Mouse (Mus musculus): Measurements from ENCODE around the gene Opa3.

The Opa3 gene

GRCm38 (mm10) chr7:19214940-19215339 is 13.2 kb upstream of the Opa3 start:
- DNase-seq (ENCODE audit: low read depth, low spot score), result no peak

- DNase-seq (ENCODE audit: low read depth, low spot score), result peak; percentile 49
These were observed 10.6 kb upstream of the Opa3 start for GRCm38 (mm10) chr7:19217492-19217891.

DNA sequence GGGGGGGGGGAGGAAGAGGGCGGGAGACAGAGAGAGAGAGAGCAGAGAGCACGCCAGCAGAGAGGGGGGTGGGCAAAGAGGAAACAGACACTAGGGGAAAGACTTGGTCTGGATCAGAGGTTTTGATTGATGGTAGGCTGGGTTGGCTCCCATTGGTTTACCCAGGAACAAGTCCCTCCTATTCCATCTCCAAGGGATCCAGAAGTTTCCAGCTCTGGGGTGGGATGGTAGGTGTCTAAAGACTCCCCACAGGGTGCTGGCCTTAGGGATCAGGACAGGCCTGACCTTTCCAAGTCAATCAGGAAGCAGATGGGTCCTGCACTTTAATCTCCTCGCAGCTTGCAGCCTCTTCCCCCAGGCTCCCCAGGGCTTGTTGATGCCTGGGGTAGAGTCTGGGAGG is 10.2 kb upstream of the Opa3 start:
- no peak for DNase-seq (ENCODE audit: low read depth, low spot score)

DNA sequence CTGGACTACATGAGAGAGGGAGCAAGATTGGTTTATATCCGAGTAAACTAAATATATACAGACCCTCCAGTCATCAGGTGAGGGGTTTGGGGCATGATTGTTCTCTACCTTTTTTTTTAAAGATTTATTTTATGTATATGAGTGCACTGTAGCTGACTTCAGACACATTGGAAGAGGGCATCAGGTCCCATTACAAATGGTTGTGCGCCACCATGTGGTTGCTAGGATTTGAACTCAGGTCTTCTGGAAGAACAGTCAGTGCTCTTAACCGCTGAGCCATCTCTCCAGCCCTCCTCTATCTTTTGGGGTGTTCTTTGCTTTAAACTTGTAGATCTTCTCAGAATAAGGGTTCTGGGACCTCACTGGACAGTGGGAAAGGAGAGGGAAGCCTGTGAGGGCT is 8.1 kb upstream of the Opa3 start:
- DNase-seq (ENCODE audit: low read depth, low spot score), result peak; percentile 54

- DNase-seq (ENCODE audit: low read depth, low spot score), result no peak
These were observed 5.9 kb upstream of the Opa3 start for GRCm38 (mm10) chr7:19222189-19222588.

GRCm38 (mm10) chr7:19222875-19223274 is 5.3 kb upstream of the Opa3 start:
- no peak for DNase-seq (ENCODE audit: low read depth, low spot score)

- no peak for DNase-seq (ENCODE audit: low read depth, low spot score)
These were observed 3.2 kb upstream of the Opa3 start for GRCm38 (mm10) chr7:19224933-19225332.

GRCm38 (mm10) chr7:19226817-19227797 is 1.0 kb upstream of the Opa3 start:
- DNase-seq (ENCODE audit: low read depth, low spot score), result no peak

DNA sequence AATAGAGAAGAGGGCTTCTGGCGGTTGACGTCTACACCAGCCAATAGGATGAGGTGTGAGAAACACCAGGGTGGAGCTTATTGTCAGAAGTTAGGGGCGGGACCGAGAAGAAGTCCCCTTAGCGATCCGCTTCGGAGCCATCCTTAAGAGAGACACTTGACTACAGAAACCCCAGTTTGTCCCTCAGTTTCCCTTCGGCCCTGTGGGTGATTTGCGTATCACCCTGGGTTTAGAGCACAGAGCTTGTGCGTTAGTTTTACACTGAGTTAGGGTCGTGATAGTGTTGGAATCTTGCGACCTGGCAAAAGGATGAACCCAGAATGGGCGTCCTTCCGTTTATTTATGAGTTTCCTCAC is 637 bp downstream of the Opa3 start:
- no peak for DNase-seq (ENCODE audit: low read depth, low spot score)

- no peak for DNase-seq (ENCODE audit: low read depth, low spot score)
These were observed 1.3 kb downstream of the Opa3 start for GRCm38 (mm10) chr7:19229404-19229803.

DNA sequence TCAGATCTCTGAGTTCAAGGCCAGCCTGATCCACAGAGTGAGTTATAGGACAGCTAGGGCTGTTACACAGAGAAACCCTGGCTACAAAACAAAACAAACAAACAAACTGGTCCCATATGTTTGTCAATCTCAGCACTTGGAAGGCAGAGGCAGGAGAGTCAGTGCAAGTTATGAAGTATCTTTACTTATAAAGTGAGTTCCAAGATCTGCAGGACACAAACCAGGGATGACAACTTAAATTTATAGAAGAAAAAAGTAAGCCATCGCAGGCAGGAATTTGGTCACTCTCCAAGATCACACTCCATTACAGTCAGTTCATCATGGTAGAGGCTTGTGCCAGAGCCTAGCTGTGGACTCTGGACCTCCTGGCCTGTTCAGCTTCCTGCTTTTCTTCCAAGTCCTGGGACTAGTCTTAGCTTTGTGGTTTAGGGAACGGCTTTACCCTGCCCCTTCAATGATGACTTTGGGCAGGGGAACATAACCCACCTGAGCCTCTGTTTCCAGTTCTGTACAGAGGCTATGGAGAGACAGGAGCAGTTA is 2.0 kb downstream of the Opa3 start:
- DNase-seq (ENCODE audit: low read depth, low spot score), result no peak

DNA sequence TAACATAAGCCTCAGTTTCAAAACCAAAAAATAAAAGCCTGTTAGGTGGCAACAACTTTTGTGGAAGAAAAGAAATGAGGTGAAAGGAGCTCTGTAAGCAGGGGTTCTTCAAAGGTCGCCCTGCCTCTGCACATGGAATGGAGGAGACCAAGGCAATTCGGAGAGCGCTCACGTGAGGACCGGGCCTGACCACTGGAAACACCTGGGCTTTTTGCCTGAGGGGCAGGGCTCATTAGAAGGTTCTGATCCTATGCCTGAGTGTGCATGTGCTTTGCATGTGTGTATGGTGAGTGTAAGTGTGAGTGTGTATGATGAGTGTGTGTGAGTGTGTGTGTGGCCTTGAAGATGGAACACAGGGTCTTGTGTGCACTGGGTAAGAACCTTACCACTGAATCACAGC is 2.8 kb downstream of the Opa3 start:
- no peak for DNase-seq (ENCODE audit: low read depth, low spot score)

- DNase-seq (ENCODE audit: low read depth, low spot score), result no peak
These were observed 3.7 kb downstream of the Opa3 start for GRCm38 (mm10) chr7:19231849-19232248.

DNA sequence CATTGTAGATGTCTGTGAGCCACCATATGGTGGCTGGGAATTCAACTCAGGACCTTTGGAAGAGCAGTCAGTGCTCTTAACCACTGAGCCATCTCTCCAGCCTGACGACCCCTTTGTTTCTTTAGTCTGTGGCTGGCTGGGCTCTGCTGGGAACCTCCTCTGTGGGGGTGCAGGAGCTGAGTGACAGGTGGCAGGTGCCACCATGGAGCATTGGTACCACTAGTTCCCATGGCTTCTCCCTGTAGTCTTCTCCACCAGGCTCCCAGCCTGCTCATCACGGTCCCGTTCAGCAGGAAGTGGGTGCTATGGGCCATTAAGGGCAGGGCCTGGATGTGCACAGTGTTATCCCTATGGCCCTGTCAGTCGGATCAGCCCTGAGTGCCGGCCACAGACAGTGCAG is 6.5 kb downstream of the Opa3 start:
- no peak for DNase-seq (ENCODE audit: low read depth, low spot score)

DNA sequence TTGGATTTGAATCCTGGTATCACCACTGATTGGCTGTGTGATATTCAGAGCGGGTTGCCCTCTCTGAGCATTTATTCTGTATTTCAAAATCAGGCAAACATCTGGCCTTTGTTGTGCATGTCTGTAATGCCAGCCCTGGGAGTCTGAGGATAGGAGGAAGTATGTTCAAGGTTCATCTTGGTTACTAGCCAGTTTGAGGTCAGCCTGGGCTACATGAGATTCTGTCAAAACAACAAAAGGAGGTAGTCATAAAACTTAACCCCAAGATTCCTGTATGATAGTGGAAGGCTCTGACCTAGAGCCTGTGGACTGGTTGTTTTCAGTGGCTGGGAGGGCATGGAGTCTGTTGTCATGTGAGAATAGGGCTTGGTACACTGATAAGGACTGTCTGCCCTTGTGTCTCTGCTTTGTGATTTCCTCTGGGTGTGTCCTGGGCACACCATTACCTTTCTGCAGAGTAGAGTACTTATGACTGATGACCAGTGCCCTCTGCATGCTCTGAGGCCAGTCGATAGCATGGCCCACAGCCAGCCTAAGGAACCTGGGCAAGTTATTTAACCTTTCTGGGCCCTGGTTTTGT is 7.0 kb downstream of the Opa3 start:
- DNase-seq (ENCODE audit: low read depth, low spot score), result no peak

DNA sequence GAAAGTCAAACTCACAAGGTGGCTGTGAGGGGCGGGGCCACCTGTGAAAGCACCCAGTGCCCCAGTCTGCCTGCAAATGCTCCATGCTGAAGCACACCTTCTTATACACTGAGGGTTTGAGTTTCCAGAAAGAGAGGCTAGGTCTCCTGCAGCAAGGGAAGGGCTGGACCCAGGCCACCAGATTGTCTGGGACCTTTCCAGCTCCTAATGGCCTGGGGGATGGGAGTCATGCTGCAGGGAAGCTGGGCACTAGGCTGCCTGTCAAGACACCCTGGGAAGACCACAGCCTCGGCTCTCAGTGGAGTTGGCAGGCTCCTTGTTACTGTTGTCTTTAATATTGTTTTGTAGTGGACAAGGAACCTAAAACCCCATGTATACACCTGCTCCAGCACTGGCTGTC is 8.3 kb downstream of the Opa3 start:
- no peak for DNase-seq (ENCODE audit: low read depth, low spot score)

GRCm38 (mm10) chr7:19238344-19238743 is 10.2 kb downstream of the Opa3 start:
- no peak for DNase-seq (ENCODE audit: low read depth, low spot score)

DNA sequence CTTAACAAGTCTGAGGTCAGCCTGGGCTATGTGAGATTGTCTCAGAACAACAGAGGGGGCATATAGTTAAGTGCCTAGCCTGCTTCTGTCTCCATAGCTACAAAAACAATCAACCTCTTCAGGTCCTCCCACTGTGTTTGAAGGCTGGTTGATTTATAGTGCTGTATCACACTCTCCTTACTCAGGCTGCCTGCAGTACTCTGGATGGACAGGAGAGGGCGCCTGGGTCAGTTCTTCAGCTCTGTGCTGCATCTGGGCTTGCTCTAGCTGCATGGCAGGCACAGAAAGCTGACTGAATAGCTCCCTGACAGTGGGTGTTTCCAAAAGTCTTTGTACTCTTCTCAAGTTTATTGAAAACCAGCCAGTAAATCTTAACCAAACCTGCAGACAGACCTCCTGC is 11.3 kb downstream of the Opa3 start:
- peak; percentile 89 for DNase-seq (ENCODE audit: low read depth, low spot score)

- no peak for DNase-seq (ENCODE audit: low read depth, low spot score)
These were observed 11.9 kb downstream of the Opa3 start for GRCm38 (mm10) chr7:19239986-19240385.

- DNase-seq (ENCODE audit: low read depth, low spot score), result no peak
These were observed 12.8 kb downstream of the Opa3 start for GRCm38 (mm10) chr7:19240905-19241463.

DNA sequence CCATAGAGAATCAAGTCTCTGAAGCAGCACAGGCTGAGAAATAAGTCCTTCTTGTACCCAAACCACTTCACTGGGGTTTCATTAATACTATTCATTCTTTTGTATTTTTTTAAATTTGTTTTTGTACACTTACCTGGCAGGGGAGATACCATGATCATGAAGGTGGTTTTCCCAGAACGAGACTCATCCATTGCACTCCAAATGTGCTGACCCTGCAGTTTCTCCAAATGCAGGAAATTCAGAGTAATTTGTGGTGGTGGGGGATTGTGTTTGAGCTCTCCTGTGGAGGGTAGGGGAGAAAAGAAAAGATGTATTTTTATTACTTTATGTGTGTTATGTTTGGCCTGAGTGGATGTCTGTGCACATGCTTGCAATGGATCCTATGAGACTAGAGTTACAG is 13.9 kb downstream of the Opa3 start:
- no peak for DNase-seq (ENCODE audit: low read depth, low spot score)

DNA sequence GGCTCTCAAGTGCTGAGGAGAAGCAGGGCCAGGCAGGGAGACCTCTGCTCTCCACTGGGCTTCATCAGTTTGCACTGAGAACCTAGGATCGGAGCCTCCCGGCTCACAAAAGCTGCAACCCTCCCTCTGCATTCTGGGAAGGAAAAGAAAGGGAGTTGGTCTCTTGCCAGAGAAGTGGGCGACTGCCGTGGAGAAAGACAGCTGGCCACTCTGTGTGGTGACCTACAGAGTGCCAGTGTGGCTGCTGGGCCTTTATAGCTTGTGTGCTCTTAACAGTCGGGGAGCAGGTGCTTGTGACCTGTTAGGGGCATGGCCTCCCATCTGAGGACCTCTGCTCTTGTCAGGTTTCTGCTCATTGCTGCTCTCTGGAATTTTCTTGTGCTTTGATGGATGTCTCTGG is 15.7 kb downstream of the Opa3 start:
- no peak for DNase-seq (ENCODE audit: low read depth, low spot score)

- no peak for DNase-seq (ENCODE audit: low read depth, low spot score)
These were observed 16.9 kb downstream of the Opa3 start for GRCm38 (mm10) chr7:19245083-19245482.

All from A20 (cell line).